Mouse (Mus musculus) bone marrow, adult 2 months (tissue): Measurements from ENCODE around the gene Prcp.

ENCODE experiments used
- CTCF ChIP-seq: fragments of 200-500 bp; IDR thresholded peaks from 2 replicates; pipeline ENCODE4 v1.5.1; 2011; ENCODE audit warnings: low read length, control low read depth; ENCODE audit not compliant: control insufficient read depth, insufficient read depth
- POLR2A ChIP-seq: fragments of 200-500 bp; IDR thresholded peaks from 2 replicates; pipeline ENCODE4 v1.6.1; 2011; ENCODE audit warnings: low read depth, mild to moderate bottlenecking, control low read depth, low read length, borderline replicate concordance; ENCODE audit not compliant: control insufficient read depth

DNA sequence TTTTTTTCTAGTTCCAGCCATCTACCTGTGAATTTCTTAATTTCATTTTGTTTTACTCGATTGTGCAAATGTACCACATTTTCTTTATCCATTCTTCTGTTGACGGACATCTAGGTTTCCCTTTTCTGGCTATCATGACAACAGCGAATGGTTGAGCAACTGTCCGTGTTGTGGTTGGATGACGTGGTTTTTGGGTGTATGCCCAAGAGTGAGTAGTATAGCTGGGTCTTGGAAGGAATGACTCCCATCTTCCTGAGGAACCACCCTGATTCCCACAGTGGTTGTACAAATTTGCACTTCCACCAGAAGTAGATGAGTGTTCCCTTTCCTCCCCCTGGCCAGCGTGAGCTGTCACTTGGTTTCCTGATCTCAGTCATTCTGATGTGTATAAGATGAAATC is 41.9 kb upstream of the Prcp start:
- no peak for TF ChIP-seq POLR2A
- TF ChIP-seq CTCF: no peak
